Mouse (Mus musculus): ENCODE results near the gene Six5.
"Not testable (repeated sequence)": the region's sequence is repeated elsewhere in the genome, so short reads cannot be mapped to it uniquely, and the experiment has no call there.

Six5 gene

GRCm38 (mm10) chr7:19094471-19094825 is at the start of gene Six5:
Six5 (plus strand) TSS chr7:19094594.
- DNase-seq (ENCODE audit: low read depth) = peak; percentile 72

DNA sequence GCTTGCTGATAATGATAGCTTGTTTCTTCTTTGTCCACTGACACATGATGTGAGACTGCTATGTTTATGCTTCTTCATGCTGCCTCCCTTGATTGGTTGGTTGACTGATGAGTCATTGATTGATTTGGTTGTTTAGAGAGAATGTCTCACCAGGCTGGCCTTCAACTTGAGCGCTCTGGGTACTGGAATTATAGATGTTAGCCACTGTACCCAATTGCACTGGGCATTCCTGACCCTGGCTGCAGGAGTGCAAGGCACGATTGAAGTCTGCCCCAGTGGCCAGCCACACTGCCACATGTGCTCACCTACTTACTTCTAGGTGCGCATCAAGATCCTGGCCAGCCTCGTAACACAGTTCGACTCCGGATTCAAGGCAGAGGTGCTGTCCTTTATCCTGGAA is 49.8 kb upstream of the Six5 start:
- peak; percentile 46 for DNase-seq (ENCODE audit: low read depth)

DNA sequence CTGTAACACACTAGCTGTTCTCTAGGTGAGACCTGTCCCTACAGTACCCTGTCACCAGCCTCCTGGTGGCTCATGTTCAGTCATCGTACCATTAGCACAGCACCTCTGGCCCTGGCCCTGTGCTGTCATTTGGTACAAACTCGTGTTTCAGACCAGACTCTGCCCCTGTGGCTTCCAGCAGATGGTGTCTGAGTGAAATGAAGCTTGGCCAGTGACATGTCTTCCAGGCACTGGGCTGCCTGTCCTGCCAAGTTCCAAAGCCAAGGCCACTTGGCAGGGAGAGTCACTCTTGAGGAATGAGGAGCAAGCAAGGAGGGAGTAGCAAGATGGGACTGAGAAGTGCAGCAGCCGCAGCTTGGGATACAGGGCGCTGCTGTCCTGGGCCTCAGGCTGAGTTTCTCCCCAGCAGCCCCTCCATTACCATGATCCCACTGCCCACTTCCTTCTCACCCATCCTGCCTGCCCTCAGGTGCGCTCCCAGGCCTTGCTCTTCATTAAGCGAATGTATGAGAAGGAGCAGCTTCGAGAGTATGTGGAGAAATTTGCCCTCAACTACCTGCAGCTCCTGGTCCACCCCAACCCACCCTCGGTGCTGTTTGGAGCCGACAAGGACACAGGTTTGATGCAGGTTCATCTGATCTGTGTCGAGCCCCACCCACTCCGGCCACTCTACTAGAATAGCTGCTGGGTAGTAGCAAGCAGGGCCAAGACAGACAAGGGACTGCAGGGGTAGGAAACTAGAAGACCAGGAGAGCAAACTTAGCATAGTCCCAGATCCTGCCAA is 47.9 kb upstream of the Six5 start:
- DNase-seq (ENCODE audit: low read depth) = no peak

- no peak for DNase-seq (ENCODE audit: low read depth)
These were observed 46.3 kb upstream of the Six5 start for GRCm38 (mm10) chr7:19048006-19048527.

DNA sequence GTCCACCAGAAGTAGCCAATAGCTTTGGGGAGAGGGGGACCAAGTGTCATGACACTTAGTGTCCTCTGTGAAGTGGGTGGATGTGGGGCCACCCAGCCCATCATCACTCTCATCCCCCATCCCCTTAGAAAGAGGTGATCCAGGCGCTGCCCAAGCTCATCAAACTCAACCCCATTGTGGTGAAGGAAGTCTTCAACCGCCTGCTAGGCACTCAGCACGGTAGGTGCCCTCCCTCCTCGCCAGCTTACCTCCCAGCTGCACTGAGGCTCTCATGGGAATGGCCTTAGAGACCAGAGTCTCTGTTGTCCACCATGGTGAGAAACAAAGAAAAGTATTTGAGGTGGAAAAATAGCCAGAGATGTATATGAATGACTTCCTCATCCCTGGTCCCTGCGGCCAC is 45.1 kb upstream of the Six5 start:
- DNase-seq (ENCODE audit: low read depth) = no peak

DNA sequence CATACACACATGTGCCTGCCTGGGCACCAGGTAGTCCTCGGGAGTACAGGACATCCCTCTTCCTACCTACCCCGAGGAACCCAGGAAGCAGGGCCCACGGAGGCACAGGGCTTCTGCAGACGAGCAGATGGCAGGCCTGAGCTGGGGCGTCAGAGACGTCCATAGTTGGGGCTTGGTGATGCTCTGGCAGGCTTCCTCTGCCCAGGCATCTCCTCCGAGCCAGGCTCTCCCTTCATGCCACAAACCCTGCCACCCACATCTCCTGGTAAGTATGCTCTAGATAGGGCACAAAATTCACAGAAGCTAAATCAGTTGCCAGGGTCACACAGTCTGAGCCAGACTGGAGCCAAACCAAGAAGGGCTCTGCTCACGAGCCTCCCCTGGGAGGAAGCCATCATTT is 44.2 kb upstream of the Six5 start:
- no peak for DNase-seq (ENCODE audit: low read depth)

- no peak for DNase-seq (ENCODE audit: low read depth)
These were observed 43.2 kb upstream of the Six5 start for GRCm38 (mm10) chr7:19051161-19051560.

- DNase-seq (ENCODE audit: low read depth) = no peak
These were observed 41.9 kb upstream of the Six5 start for GRCm38 (mm10) chr7:19052345-19053135.

GRCm38 (mm10) chr7:19053136-19053532 is 41.3 kb upstream of the Six5 start:
- DNase-seq (ENCODE audit: low read depth) = no peak

- peak; percentile 53 for DNase-seq (ENCODE audit: low read depth)
These were observed 40.2 kb upstream of the Six5 start, which contains the start of gene Rsph6a for GRCm38 (mm10) chr7:19054047-19054776. Rsph6a (plus strand) TSS chr7:19054690.

- DNase-seq (ENCODE audit: low read depth) = no peak
These were observed 39.7 kb upstream of the Six5 start for GRCm38 (mm10) chr7:19054777-19055076.

GRCm38 (mm10) chr7:19055108-19055507 is 39.3 kb upstream of the Six5 start:
- DNase-seq (ENCODE audit: low read depth) = no peak

DNA sequence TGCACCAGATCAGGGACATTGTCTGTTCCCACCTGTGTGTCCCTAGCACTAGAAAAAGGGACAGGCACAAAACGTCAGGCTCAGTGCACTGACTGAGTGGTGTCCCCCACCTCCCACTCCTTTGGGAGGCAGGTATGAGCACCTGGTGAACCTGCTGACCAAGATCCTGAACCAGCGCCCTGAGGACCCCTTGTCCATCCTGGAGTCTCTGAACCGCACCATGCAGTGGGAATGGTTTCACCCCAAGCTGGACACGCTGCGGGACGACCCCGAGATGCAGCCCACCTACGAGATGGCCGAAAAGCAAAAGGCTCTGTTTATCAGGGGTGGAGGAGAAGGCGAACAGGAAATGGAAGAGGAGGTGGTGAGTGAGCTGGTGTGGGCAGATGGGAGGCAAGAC is 37.0 kb upstream of the Six5 start:
- DNase-seq (ENCODE audit: low read depth) = no peak

DNA sequence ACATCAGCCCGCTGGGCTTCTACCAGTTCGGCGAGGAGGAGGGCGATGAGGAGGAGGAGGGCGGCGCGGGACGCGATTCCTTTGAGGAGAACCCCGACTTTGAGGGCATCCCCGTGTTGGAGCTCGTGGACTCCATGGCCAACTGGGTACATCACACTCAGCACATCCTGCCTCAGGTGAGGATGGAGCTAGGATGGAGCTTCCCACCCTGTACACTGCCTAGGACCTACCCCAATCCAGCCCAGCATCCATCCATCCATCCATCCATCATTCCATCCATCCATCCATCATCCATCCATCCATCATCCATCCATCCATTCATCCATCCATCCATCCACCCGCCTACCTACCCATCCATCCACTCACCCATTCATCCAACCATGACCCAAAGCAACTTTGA is 28.5 kb upstream of the Six5 start:
- DNase-seq (ENCODE audit: low read depth) = no peak

DNA sequence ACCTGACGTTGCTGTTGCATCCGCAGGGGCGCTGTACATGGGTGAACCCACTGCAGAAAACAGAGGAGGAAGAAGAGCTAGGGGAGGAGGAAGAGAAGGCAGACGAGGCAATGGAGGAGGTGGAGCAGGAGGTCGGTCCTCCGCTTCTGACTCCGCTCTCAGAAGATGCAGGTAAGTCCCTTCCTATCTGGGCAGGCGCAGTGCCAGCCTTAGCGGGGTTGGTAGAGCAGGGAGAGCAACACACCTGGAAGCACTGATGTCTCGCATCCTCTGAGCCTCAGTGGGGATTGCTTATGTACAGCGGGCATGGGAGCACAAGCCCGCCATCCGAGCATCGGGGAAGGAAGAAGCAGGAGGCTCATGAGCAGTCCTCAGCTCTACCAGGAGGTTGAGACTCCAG is 27.3 kb upstream of the Six5 start:
- DNase-seq (ENCODE audit: low read depth) = no peak

GRCm38 (mm10) chr7:19067935-19068334 is 26.5 kb upstream of the Six5 start:
- no peak for DNase-seq (ENCODE audit: low read depth)

DNA sequence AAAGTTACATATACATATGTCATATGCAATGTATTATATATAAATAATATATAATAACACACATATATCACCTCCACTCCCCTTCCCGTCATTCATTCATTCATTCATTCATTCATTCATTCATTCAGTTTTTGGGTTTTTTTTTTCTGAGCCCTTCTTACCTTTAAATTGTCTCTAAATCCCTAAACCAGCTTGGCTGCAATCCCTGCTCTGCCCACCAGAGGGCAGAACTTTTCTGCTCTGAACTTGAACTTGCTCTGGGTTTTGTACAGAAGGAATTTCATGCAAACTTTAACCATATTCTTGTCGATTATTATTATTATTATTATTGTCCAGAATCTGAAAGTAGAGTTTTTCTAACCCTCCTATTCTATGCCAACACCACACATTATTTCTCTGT is 25.7 kb upstream of the Six5 start:
- peak; percentile 92 for DNase-seq (ENCODE audit: low read depth)

GRCm38 (mm10) chr7:19069500-19069899 is 24.9 kb upstream of the Six5 start:
- peak; percentile 64 for DNase-seq (ENCODE audit: low read depth)

GRCm38 (mm10) chr7:19071024-19071423 is 23.4 kb upstream of the Six5 start:
- DNase-seq (ENCODE audit: low read depth) = not testable (repeated sequence)

- peak; percentile 50 for DNase-seq (ENCODE audit: low read depth)
These were observed 20.9 kb upstream of the Six5 start for GRCm38 (mm10) chr7:19073504-19073903.

GRCm38 (mm10) chr7:19074494-19074893 is 19.9 kb upstream of the Six5 start:
- no peak for DNase-seq (ENCODE audit: low read depth)

DNA sequence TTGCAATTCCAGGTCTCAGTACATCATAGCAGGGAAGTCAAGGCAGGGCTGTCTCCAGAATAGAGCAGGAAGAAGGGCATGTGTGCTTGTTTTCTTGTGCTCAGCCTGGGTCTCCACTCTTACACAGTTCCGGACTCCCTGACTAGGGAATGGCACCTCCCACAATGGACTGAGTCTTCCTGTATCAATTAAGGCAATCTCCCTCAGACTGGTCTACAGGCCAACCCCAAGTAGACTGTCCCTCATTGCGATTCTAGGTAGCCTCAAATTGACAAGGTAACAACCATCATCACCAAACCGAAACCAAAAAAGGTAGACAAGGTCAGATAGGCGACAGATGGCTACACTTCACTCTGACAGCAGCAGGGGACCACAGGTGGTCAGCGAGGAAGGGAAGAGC is 19.2 kb upstream of the Six5 start:
- no peak for DNase-seq (ENCODE audit: low read depth)

All from NIH3T3 (cell line).